Mouse (Mus musculus) heart, adult 2 months (tissue): ENCODE measurements around the gene Pxmp4. TPM values are rescaled to one million over a fixed set of nuclear protein-coding genes. Genes with fewer than 3 reads are reported as not detected.
A peak's percentile ranks its signal among the peaks of the same experiment; 100 is the strongest.

Source experiments
- DNase-seq, 2 experiments: peaks; one replicate each; pipeline ENCODE4 v3.0.0; 2021
- H3K27ac ChIP-seq: fragments of 200-600 bp; 2 replicates; pipeline ENCODE4 v1.8.1; 2022
- H3K27me3 ChIP-seq: fragments of 200-500 bp; 2 replicates; pipeline ENCODE4 v1.6.1; 2012; ENCODE audit warnings: mild to moderate bottlenecking, low read length, inconsistent platforms, mixed read lengths; ENCODE audit not compliant: control insufficient read depth, insufficient read depth
- H3K36me3 ChIP-seq: fragments of 200-500 bp; 2 replicates; pipeline ENCODE4 v1.6.1; 2012; ENCODE audit warnings: low read length, inconsistent platforms; ENCODE audit not compliant: control insufficient read depth, insufficient read depth
- H3K4me1 ChIP-seq: fragments of 200-500 bp; 2 replicates; pipeline ENCODE4 v1.6.1; 2011; ENCODE audit warnings: low read length; ENCODE audit not compliant: control insufficient read depth, insufficient read depth
- H3K4me3 ChIP-seq: fragments of 200-600 bp; 2 replicates; pipeline ENCODE4 v1.8.1; 2022
- H3K79me2 ChIP-seq: fragments of 200-500 bp; replicated peaks from 2 replicates; pipeline ENCODE4 v1.6.1; 2012; ENCODE audit warnings: mild to moderate bottlenecking, inconsistent platforms, low read length, moderate library complexity, mixed read lengths; ENCODE audit not compliant: control insufficient read depth, insufficient read depth
- H3K9ac ChIP-seq: fragments of 200-500 bp; 2 replicates; pipeline ENCODE4 v1.6.1; 2012; ENCODE audit warnings: low read depth, mild to moderate bottlenecking, control low read depth, inconsistent platforms, low read length, mixed read lengths
- CTCF ChIP-seq: fragments of 200-600 bp; IDR thresholded peaks from 2 replicates; pipeline ENCODE4 v1.8.1; 2022; ENCODE audit warnings: antibody characterized with exemption, mild to moderate bottlenecking, moderate library complexity
- EP300 ChIP-seq: fragments of 200-500 bp; IDR thresholded peaks from 2 replicates; pipeline ENCODE4 v1.6.1; 2011; ENCODE audit warnings: low read depth, low read length, control low read depth; ENCODE audit not compliant: insufficient read depth
- POLR2A ChIP-seq: fragments of 200-500 bp; IDR thresholded peaks from 2 replicates; pipeline ENCODE4 v1.6.1; 2011; ENCODE audit warnings: mild to moderate bottlenecking, low read depth, low read length, control low read depth; ENCODE audit not compliant: insufficient read depth
- WGBS: fragments of 180-500 bp; shearing (Covaris S2); methylation state at CpG from one replicate; pipeline ENCODE4 v1.1.7; 2018; 5-methylcytosine and 5-hydroxymethylcytosine counted together
- intact Hi-C: fragments of 180-260 bp; cut with DNase I; formaldehyde crosslinking; loops from one replicate; pipeline ENCODE4 v1.15.1; 2025
- polyA plus RNA-seq: library from polyadenylated mRNA; depleted of rRNA; stranded (reverse); fragments of >200 nt; gene quantifications from 2 replicates; pipeline ENCODE4 v1.2.3, GENCODE M21; 2012
- total RNA-seq, 2 experiments: library from RNA; stranded (reverse); gene quantifications; 2 replicates each; pipeline ENCODE4 v1.2.3; 2021

The Pxmp4 gene
- total and polyA plus RNA-seq, 3 experiments = 20.9 to 49.9 (median 21.5) TPM

DNA sequence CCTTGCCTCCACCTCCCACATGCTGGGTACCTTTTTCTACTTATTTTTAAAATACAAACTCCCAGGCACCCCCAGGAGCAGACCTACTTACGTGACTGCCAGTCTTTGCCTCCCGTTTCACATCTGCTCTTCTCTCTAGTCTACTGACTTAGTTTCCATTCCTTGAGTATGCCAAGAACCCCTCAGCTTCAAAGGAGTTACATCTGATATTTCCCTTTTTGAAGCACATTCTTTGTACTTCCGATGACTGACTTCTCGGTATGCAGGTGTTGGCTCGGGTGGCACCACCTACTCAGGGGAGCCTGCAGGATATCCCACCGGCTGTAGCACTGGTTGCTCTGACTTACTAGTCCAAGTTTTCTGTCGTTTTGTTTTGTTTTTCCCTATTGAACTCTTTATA is 648 bp upstream of the Pxmp4 start:
- peak overlapping the region; percentile 48 for H3K9ac ChIP-seq
- TF ChIP-seq POLR2A (no peak), EP300 (no peak), CTCF (no peak)

DNA sequence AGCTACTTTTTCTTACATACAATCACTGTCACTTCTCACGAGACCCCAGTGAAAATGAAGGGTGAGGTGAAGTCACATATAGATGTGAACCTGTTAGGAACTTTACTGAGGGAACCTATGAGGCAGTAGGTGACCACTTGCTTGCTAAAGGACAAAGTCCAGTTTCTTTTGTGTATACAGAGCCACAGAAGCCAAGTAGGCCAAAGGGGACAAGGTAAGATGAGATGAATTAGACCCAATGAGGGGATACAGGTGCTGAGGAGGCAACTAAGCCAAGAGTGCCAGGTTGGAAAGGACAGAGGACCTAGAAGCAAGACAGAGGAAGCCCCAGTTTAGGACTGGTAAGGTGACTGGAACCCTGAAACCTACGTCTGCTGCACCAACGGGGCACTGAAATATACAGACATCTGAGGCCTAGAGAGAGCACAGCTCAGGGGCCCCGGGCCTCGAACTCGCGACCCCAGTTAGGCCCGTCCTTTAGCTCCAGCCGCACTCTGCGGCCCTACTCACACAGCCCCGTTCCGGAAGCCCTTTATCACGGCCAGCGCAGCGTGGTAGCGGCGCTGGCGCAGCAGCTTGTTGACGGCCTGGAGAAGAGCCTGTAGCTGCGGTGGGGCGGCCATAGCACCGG is 386 bp downstream of the Pxmp4 start:
- 7% methylated on average over 22 of the region's 22 CpGs for WGBS
- Histone ChIP-seq H3K4me3 (peak overlapping the region; percentile 97), H3K27ac (peak overlapping the region; percentile 92), H3K36me3 (no peaks in the 10 kb centered on the region), H3K4me1 (peaks cover 2% of the 10 kb centered on the region), H3K27me3 (no peaks in the 10 kb centered on the region), H3K79me2 (no peaks in the 10 kb centered on the region), H3K9ac (peak overlapping the region; percentile 97)
- DNase-seq = no peak
- TF ChIP-seq CTCF (no peak), POLR2A (no peak), EP300 (no peak)
- intact Hi-C loops = loop anchor here (2.0 kb wide), 1 partner anchor 32 kb away; no protein-coding TSS in a partner anchor

More for the DNA sequence above, 648 bp upstream of the Pxmp4 start:
- H3K4me3 ChIP-seq = peak overlapping the region; percentile 97
- peak overlapping the region; percentile 50 for H3K27ac ChIP-seq
- no peaks in the 10 kb centered on the region for H3K79me2 ChIP-seq
- no peak for DNase-seq
- H3K36me3 ChIP-seq = no peaks in the 10 kb centered on the region
- intact Hi-C loops = no loop called here
- H3K4me1 ChIP-seq = peaks cover 2% of the 10 kb centered on the region
- H3K27me3 ChIP-seq = no peaks in the 10 kb centered on the region
- WGBS = 24% methylated on average over 7 of the region's 7 CpGs

DNA sequence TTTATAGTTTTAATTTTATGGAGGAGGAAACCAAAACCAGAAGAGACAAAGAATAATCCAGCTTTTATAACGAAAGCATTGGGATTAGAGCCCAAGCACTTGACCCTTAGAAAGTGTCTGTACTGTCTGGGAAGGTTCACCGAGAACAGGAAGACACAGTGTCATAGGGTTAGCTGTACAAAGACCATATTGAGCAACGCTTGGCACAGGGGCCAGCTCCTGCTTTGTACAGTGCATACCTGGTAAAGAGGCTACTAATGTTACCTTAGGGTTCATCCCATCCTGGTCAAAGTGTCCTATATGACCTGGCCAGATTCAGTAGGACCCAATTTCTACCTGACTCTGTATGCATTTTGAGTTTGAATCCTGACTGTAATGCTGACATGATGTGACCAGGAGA is 2.2 kb downstream of the Pxmp4 start:
- no peak for DNase-seq
- no peak overlapping the region for H3K9ac ChIP-seq
- peaks cover 2% of the 10 kb centered on the region for H3K4me1 ChIP-seq
- H3K79me2 ChIP-seq = no peaks in the 10 kb centered on the region
- WGBS = 63% methylated on average over 3 of the region's 3 CpGs
- no peak overlapping the region for H3K4me3 ChIP-seq
- H3K27ac ChIP-seq = no peak overlapping the region
- TF ChIP-seq CTCF (no peak), POLR2A (no peak), EP300 (no peak)
- no peaks in the 10 kb centered on the region for H3K36me3 ChIP-seq
- H3K27me3 ChIP-seq = no peaks in the 10 kb centered on the region
- intact Hi-C loops = no loop called here

DNA sequence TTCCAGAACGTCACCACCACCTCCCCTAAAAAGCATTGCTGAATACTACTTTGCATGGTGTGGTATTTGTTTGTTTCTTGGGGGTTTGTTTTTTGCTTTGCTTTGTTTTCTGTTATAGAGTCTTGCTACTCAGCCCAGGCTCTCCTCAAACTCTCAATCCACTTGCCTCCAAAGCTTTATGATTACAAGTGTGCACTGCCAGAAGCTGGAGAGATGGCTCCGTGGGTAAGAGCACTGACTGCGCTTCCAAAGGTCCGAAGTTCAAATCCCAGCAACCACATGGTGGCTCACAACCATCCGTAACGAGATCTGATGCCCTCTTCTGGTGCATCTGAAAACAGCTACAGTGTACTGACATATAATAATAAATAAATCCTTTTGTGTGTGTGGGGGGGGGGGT is 2.9 kb downstream of the Pxmp4 start:
- no peak overlapping the region for H3K4me3 ChIP-seq
- H3K27ac ChIP-seq = no peak overlapping the region
- no peak for DNase-seq
- 78% methylated on average over 6 of the region's 6 CpGs for WGBS
- no peaks in the 10 kb centered on the region for H3K27me3 ChIP-seq
- no peaks in the 10 kb centered on the region for H3K36me3 ChIP-seq
- no peaks in the 10 kb centered on the region for H3K79me2 ChIP-seq
- TF ChIP-seq CTCF (no peak), EP300 (no peak), POLR2A (no peak)
- H3K9ac ChIP-seq = no peak overlapping the region
- H3K4me1 ChIP-seq = peaks cover 3% of the 10 kb centered on the region
- intact Hi-C loops = no loop called here

DNA sequence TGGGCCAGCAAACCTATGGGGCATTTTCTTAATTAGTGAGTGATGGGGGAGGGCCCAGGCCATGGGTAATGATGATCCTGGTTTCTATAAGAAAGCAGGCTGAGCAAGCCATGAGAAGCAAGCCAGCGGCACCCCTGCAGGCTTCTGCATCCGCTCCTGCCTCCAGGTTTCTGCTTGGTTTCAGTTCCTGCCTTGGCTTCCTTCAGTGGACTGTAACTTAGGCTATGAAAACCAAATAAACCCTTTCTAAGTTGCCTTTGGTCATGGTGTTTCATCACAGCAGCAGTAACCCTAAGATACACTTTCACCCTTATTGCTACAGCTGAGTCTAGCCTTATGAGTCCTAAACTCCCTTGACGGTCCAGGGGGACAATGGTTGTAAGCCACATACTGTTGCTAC is 6.1 kb downstream of the Pxmp4 start:
- no peak overlapping the region for H3K4me3 ChIP-seq
- 86% methylated on average over 3 of the region's 3 CpGs for WGBS
- peaks cover 2% of the 10 kb centered on the region; the same call in 1 of the 2 replicates for H3K4me1 ChIP-seq
- intact Hi-C loops = no loop called here
- TF ChIP-seq EP300 (no peak), CTCF (no peak), POLR2A (no peak)
- no peak overlapping the region for H3K27ac ChIP-seq
- DNase-seq = no peak
- no peaks in the 10 kb centered on the region for H3K79me2 ChIP-seq
- H3K9ac ChIP-seq = no peak overlapping the region
- H3K36me3 ChIP-seq = no peaks in the 10 kb centered on the region
- H3K27me3 ChIP-seq = no peaks in the 10 kb centered on the region

DNA sequence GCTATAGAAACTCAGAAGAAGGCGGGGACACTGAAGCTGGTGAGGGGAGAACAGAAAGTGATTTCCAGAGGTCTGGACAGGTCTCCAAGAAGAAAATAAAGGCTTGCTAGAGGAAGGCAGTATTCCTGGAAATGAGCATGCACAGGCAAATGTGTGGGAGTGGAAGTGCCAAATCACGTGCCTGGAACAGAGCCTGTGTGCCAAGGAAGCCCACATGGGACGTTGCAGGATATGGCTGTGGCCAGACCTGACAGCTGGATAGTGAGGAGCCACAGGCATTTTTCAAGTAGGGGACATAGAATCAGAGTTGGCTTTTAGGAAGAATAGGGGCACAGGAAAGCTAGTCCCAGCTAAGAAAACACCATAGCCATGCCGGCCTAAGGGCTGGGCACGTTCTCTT is 7.7 kb downstream of the Pxmp4 start:
- intact Hi-C loops = no loop called here

More for the DNA sequence above, 7.7 kb downstream of the Pxmp4 start:
- Histone ChIP-seq H3K27me3 (no peaks in the 10 kb centered on the region), H3K79me2 (no peaks in the 10 kb centered on the region), H3K9ac (no peak overlapping the region), H3K4me3 (no peak overlapping the region), H3K4me1 (peaks cover 2% of the 10 kb centered on the region; the same call in 1 of the 2 replicates), H3K27ac (no peak overlapping the region), H3K36me3 (no peaks in the 10 kb centered on the region)
- WGBS = 50% methylated on average over 5 of the region's 5 CpGs
- DNase-seq = peak in 1 of 2 experiments; percentile 30
- TF ChIP-seq POLR2A (no peak), CTCF (no peak), EP300 (no peak)
